Mouse (Mus musculus): ENCODE measurements at regions not wholly inside any gene's neighbourhood (a gene's known extent, or its start where the extent isn't known, plus 50 kb on each side); places are given as distances from the start of the nearest gene placed in this dataset.
A peak's percentile ranks its signal among the peaks of the same experiment; 100 is the strongest.

- intact Hi-C loops (cut with DNase I): no loop called here
- H3K4me3 ChIP-seq: no peak overlapping the region
- no peak for TF ChIP-seq CTCF (IDR thresholded peaks at IDR 0.05)
- no peak for DNase-seq (ENCODE audit: extremely low spot score in 1 of 2, low spot score in 2 of 2)
- no peak overlapping the region for H3K27ac ChIP-seq
Measured at GRCm38 (mm10) chr17:3811187-3811586, 115.1 kb upstream of the Nox3 start.

- Histone ChIP-seq H3K27ac (no peak overlapping the region), H3K4me3 (no peak overlapping the region)
- no peak for DNase-seq (ENCODE audit: extremely low spot score in 1 of 2, low spot score in 2 of 2)
- TF ChIP-seq CTCF (IDR thresholded peaks at IDR 0.05): no peak
- intact Hi-C loops (cut with DNase I): no loop called here
Measured at GRCm38 (mm10) chr17:3803507-3803906, 107.4 kb upstream of the Nox3 start.

GRCm38 (mm10) chr17:3792597-3792996 is 96.5 kb upstream of the Nox3 start:
- Histone ChIP-seq H3K27ac (no peak overlapping the region), H3K4me3 (no peak overlapping the region)
- intact Hi-C loops (cut with DNase I): loop anchor here (1.0 to 5.0 kb wide), 2 partner anchors 90 to 221 kb away; no protein-coding TSS in a partner anchor
- peak; percentile 61 for TF ChIP-seq CTCF (IDR thresholded peaks at IDR 0.05)
- peak in 1 of 2 experiments; percentile 14 for DNase-seq (ENCODE audit: extremely low spot score in 1 of 2, low spot score in 2 of 2)

- Histone ChIP-seq H3K27ac (no peak overlapping the region), H3K4me3 (no peak overlapping the region)
- intact Hi-C loops (cut with DNase I): no loop called here
- no peak for TF ChIP-seq CTCF (IDR thresholded peaks at IDR 0.05)
- DNase-seq (ENCODE audit: extremely low spot score in 1 of 2, low spot score in 2 of 2): no peak
Measured at GRCm38 (mm10) chr17:3782156-3782555, 86.1 kb upstream of the Nox3 start.

- DNase-seq (ENCODE audit: extremely low spot score in 1 of 2, low spot score in 2 of 2): no peak
- no peak overlapping the region for H3K27ac ChIP-seq
- intact Hi-C loops (cut with DNase I): no loop called here
- H3K4me3 ChIP-seq: no peak overlapping the region
- no peak for TF ChIP-seq CTCF (IDR thresholded peaks at IDR 0.05)
Measured at GRCm38 (mm10) chr17:3777691-3778090, 81.6 kb upstream of the Nox3 start.

DNA sequence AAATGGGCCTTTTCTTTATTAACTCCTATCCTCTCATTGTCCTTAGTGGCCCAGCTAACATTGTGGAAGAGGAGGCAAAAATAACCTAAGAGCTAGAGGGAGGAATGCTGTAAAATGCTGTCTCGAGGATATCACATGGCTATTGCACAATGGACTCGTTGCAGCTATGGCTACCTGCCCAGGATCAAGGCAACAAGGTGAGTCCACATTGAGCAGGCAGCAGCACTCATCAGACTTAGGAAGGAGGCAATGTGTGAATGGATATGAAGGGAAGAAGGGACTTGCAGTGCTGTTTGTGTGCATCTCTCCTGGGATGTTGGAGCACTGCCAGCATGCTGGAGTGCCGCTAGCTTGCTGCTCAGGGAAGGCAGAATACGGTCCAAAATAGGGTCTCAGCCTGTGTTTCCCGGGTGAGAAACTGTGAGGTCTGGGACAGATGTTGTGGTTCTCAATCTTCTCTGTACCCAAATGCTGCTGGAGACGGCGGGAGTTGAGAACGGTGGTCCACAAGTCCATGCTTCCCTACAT is 51.8 kb upstream of the Nox3 start:
- TF ChIP-seq CTCF (IDR thresholded peaks at IDR 0.05): no peak
- no peak overlapping the region for H3K4me3 ChIP-seq
- intact Hi-C loops (cut with DNase I): no loop called here
- no peak overlapping the region for H3K27ac ChIP-seq
- DNase-seq (ENCODE audit: extremely low spot score in 1 of 2, low spot score in 2 of 2): no peak
